Mouse (Mus musculus) ES-Bruce4 (cell line): ENCODE results near the gene Efemp1.

ENCODE experiments used
- CTCF ChIP-seq: IDR thresholded peaks from one replicate; pipeline ENCODE4 v1.8.1; 2011; ENCODE audit warnings: low read depth, low read length
- EP300 ChIP-seq: IDR thresholded peaks from 2 replicates; pipeline ENCODE4 v1.6.1; 2011; ENCODE audit warnings: low read depth, low read length; ENCODE audit not compliant: insufficient read depth
- POLR2A ChIP-seq: IDR thresholded peaks from one replicate; pipeline ENCODE4 v1.8.1; 2011; ENCODE audit warnings: low read length; ENCODE audit not compliant: insufficient read depth

- TF ChIP-seq CTCF (no peak), POLR2A (no peak), EP300 (no peak)
Measured at GRCm38 (mm10) chr11:28849841-28850240, 3.2 kb upstream of the Efemp1 start.
